Comparison of ENCODE assay signal across 20 mouse cellular contexts in the genomic region with DNA sequence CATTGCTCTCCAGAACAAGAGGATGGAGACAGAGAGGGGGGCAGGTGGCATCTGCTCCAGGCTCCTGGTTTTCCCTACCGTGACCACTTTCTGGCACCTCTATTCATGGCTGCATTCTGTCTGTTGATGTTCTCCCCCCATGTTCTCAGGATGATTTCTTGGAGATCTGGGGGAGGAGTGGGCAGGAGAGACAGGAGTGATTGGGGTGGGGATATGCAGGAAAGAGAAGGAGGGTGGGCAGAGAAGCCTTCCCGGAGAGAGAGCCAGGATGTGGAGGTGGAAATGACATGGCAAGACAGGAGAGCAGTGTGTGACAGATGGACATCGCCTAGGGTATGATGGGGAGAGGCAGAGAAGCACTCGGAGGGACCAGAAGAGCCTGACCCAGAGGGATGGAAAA.
"Had no signal": no experiment of that assay in that cellular context is flagged by ENCODE, and none has a peak within 500 bp of the region (broad histone marks: within the 10 kb centered on the region; RNA-seq: fewer than 3 reads in every experiment).

No protein-coding gene starts in this region.

- H3K27ac ChIP-seq: limb, embryonic 10.5 days; limb, embryonic 13.5 days; liver, embryonic 12.5 days; liver, embryonic 15.5 days; lung, embryonic 15.5 days; stomach, embryonic 15.5 days had no signal

- ATAC-seq: liver, embryonic 12.5 days had no signal

- H3K36me3 ChIP-seq: limb, embryonic 10.5 days; limb, embryonic 13.5 days; liver, embryonic 12.5 days; liver, embryonic 15.5 days; lung, embryonic 15.5 days; stomach, embryonic 15.5 days had no signal

- DNase-seq: kidney, adult 18-20 months; kidney, adult 9 months; kidney, postnatal 14 days; layer of hippocampus, postnatal 36 days; liver; lung, adult 18-20 months; lung, postnatal 10 days; lung, postnatal 4 days; midbrain, embryonic 14.5 days; right cerebral cortex, postnatal 14 days; spleen, adult 18-20 months; thymus, adult 18-20 months; thymus, postnatal 36 days had no signal

- H3K4me3 ChIP-seq: limb, embryonic 10.5 days; limb, embryonic 13.5 days; liver, embryonic 12.5 days; liver, embryonic 15.5 days; lung, embryonic 15.5 days; stomach, embryonic 15.5 days had no signal

- H3K9ac ChIP-seq: limb, embryonic 13.5 days; liver, embryonic 12.5 days; liver, embryonic 15.5 days; lung, embryonic 15.5 days; stomach, embryonic 15.5 days had no signal

- H3K27me3 ChIP-seq: limb, embryonic 13.5 days; liver, embryonic 12.5 days; liver, embryonic 15.5 days; lung, embryonic 15.5 days; stomach, embryonic 15.5 days had no signal

- H3K9me3 ChIP-seq: limb, embryonic 10.5 days; limb, embryonic 13.5 days; liver, embryonic 12.5 days; liver, embryonic 15.5 days; lung, embryonic 15.5 days; stomach, embryonic 15.5 days had no signal

- H3K4me1 ChIP-seq: liver, embryonic 12.5 days; liver, embryonic 15.5 days had no signal

- H3K4me2 ChIP-seq: limb, embryonic 13.5 days; liver, embryonic 12.5 days; liver, embryonic 15.5 days; lung, embryonic 15.5 days; midbrain, embryonic 11.5 days; stomach, embryonic 15.5 days had no signal
